Mouse (Mus musculus) ovary, adult 18-20 months (tissue): ENCODE measurements around the gene Lin28a.
A peak's percentile ranks its signal among the peaks of the same experiment; 100 is the strongest.
"Not testable (repeated sequence)": the region's sequence is repeated elsewhere in the genome, so short reads cannot be mapped to it uniquely, and the experiment has no call there.

ENCODE experiments used
- DNase-seq: peaks from one replicate; pipeline ENCODE4 v3.0.0; 2022; ENCODE audit warnings: low spot score, mixed read lengths

Lin28a gene

GRCm38 (mm10) chr4:134018038-134018778, 433 bp downstream of the Lin28a start:
- no peak for DNase-seq

GRCm38 (mm10) chr4:134017201-134017865, 1.3 kb downstream of the Lin28a start:
- DNase-seq = no peak

DNA sequence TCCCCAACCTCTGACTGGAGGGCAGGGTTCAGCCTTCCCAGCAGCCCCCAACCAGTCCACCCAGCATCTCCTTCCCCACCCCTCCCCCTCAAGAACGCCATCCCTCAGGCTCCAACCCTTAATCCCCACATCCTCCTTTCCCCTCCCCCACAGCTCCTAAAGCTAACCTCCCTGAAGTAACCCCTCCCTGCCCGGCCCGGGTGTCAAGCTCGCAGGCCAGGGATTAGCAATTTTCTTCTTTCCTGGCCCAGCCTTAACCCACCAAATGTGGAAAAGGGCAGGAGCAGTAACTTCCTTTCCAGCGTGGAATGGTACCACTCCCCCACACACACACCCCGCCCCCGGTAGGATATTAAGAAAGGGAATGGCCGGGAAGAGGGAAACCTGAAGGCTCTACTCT, 1.9 kb downstream of the Lin28a start:
- no peak for DNase-seq

DNA sequence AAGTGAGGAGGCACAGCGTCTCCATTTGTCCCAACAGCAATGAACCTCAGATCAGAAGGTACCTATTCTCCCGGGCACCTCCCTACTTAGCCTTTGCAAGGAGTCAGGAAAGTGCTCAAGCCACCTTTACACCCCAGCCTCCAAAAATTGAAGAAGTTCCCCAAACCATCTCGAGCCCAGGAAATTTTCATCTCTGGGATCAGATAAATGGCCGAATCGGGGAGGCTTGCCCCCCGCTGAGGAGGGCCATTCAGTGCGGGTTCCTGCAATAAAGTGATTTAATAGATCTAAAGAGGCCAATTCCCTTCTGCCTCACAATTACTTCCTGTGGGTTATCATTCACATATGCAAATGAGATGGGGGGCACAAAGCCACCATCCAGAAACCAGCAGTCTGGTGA, 2.4 kb downstream of the Lin28a start:
- DNase-seq = no peak

- no peak for DNase-seq
Measured at GRCm38 (mm10) chr4:134012858-134013528, 5.6 kb downstream of the Lin28a start.

- no peak for DNase-seq
Measured at GRCm38 (mm10) chr4:134011450-134012414, 6.9 kb downstream of the Lin28a start.

DNA sequence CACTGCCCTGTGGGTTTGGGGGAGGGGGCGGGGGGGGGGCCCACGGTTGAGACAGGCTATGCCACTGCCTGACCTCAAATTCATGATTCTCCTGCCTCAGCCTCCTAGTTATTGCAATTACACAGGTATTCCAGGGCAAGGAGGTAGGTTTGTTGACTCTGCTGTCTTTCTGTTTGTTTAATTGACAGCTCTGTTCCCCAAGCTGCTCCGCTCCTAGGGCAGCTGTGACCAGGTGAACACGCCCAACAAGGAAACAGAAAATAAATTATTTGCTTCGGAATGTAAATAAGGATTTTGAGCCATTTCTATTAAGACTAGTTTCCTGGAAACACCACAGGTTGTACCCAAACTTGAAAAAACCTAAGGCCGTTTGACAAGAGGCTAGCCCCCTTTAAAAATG, 8.9 kb downstream of the Lin28a start:
- no peak for DNase-seq

- DNase-seq = no peak
Measured at GRCm38 (mm10) chr4:134006845-134007244, 11.8 kb downstream of the Lin28a start.

DNA sequence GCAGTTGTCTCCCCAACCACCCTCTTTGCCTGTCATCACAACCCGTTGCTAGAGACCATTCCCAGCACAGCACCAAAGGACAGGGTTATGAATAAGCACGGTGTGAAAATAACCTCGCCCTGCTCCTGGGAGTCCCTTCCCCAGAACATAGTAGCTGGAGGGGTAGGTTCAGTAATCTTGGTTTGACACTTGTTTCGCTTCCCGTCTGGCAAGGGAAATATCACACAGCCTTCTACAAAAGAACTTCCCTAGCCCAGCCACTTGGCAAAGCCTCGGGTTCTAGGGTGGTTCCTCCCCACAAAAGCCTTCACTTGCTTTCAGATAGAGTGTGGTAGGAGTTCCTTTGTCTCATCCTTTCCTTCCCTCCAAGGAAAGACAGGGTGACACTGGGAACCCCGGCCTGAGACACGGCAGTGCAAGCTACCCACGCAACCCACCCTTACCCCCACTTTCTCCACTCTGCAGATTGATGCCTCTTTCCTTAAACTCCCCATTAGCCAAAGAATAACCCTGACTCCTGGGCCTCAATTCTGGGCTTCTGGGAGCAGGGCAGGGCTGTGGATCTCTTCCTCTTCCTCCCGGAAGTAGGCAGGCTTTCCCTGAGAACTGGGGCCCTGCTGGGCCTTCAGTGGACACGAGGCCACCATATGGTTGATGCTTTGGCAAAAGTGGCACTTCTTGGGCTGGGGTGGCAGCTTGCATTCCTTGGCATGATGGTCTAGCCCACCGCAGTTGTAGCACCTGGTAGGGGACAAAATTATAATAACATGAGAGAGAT, 12.9 kb downstream of the Lin28a start:
- DNase-seq = no peak

DNA sequence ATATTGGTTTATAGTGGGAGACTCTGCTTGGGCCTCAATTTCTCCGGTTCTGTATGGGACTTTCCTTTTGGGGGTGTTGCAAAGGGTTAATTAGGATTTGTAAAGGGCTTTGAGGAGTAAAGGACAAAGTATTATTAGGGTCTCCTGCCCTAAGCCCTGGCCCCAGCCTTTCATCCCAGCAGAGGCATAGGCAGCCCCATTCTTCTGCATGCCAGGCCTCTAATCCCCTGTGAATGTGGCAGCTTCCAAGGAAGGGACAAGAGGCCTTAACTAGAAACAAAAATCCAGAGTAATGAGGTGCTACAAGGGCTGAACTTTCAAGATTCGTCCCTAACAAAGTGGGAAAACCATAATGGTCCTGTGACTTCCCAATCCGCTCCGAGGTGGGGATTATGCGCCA, 15.7 kb downstream of the Lin28a start:
- no peak for DNase-seq

DNA sequence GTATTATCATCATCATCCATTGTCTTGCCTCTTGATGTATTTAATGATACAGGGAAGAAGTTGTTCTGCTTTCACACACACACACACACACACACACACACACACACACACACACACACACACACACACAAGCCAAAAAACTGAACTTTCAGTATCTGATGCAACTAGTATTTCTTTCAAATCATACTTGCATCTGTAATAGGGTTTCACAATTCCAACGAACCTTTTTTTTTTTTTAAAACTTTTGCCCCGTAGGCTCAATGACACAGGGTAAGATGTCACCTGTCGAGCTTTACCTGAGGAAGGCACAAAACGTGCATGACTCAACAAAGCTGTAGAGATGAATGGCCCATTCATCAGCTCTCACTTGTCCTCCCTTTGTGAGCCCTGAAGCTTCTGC, 16.4 kb downstream of the Lin28a start:
- no peak for DNase-seq

- no peak for DNase-seq
Measured at GRCm38 (mm10) chr4:134001710-134002109, 16.9 kb downstream of the Lin28a start.

DNA sequence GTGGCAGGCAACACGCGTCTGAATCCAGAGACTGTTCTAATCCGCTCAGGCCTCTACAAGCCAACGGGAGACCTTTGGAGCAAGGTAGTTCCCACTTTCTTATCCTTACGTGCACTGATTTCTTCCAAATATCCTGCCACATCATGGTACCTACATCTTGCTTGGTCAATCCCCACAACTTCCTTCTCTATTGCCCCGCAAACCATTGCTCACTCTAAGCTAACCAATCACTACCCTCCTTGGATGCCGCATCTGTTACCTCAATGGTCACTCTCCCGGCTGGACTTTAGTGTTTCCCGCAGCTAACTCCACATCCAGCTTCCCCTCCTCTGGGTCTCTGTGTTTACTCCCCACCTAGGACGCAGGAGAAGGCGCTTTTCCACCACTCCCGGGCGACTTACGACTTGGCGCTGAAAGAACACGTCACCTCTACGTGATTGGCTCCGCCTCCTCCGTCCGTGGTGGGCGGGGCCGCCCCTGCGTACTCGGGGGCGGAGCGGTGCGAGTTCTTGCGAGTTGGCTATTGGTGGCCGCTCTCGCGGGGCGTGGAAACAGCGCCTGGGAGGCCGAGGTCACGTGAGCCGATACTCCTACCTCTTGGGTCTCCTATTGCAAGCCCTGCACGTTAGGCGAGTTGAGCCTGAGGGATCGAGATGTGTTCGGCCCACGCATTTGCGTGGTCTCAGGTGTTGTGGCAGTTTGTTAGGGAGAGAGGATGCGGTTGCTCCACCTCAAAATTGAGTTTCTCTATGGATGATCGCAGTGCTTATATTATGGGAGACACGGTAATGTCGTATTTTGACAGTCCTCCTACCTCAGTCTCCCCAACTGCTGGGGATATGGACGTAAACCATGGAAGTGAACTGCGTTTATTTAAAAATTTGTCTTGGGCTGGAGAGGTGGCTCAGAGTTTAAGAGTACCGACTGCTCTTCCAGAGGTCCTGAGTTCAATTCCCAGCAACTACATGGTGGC, 17.9 kb downstream of the Lin28a start, which contains the start of gene Dhdds:
Gene Dhdds (minus strand): TSS at position 453 of the 973 bp plus-strand sequence.
- peak; percentile 90 for DNase-seq

- DNase-seq = no peak
Measured at GRCm38 (mm10) chr4:133994697-133995096, 23.9 kb downstream of the Lin28a start.

DNA sequence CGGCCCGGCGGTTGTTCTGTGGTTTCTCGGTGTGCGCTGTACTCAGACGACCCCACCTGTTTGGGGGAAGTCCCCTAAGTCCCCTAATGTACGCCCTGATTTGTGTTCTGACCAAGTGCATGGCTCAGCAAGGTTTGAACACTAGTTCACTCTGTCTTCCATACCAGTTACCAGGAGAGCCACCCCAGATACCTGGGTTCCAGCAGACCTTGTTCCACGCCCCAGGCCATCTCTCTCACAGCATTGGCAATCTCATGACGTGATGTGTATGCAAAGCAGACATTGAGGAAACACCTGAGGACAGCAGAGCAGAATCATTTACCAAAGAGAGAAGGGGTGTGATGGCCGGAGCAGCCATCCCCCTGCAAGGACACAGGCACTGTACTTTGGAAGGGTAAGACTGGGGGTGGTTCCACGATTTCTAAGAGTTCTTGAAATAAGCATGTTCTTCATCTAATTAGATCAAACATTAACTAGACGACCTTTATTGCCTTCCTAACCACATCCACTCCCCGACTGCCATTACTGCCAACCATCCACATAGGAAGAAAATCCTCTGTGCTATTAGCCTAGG, 27.5 kb downstream of the Lin28a start:
- DNase-seq = no peak

GRCm38 (mm10) chr4:133990035-133990434, 28.6 kb downstream of the Lin28a start:
- DNase-seq = no peak

- DNase-seq = not testable (repeated sequence)
Measured at GRCm38 (mm10) chr4:133988289-133988688, 30.4 kb downstream of the Lin28a start.

GRCm38 (mm10) chr4:133982936-133983335, 35.7 kb downstream of the Lin28a start:
- DNase-seq = no peak

- DNase-seq = no peak
Measured at GRCm38 (mm10) chr4:133980496-133980895, 38.1 kb downstream of the Lin28a start.
